Mouse (Mus musculus) cerebellum, adult 9-10 months (tissue): Measurements from ENCODE around the gene Olfr1093.

Experiments
- DNase-seq: peaks from one replicate; pipeline ENCODE4 v3.0.0; 2022

Olfr1093 gene

GRCm38 (mm10) chr2:86782179-86782578, at the start of gene Olfr1093:
Gene Olfr1093 (plus strand): TSS chr2:86782479.
- no peak for DNase-seq

GRCm38 (mm10) chr2:86733601-86734000, 48.7 kb upstream of the Olfr1093 start, which contains the start of gene Olfr1089:
Gene Olfr1089 (minus strand): TSS chr2:86733701.
- DNase-seq: no peak

GRCm38 (mm10) chr2:86758893-86759292, 23.4 kb upstream of the Olfr1093 start, which contains the start of gene Olfr1090:
Gene Olfr1090 (minus strand): TSS chr2:86758993.
- no peak for DNase-seq

GRCm38 (mm10) chr2:86761050-86761449, 21.2 kb upstream of the Olfr1093 start:
- no peak for DNase-seq

GRCm38 (mm10) chr2:86809918-86810317, 27.6 kb downstream of the Olfr1093 start, which contains the start of gene Olfr141:
Gene Olfr141 (minus strand): TSS chr2:86810018.
- DNase-seq: no peak

- DNase-seq: no peak
Measured at GRCm38 (mm10) chr2:86824363-86824762, 42.1 kb downstream of the Olfr1093 start, which contains the start of gene Olfr1094. Gene Olfr1094 (plus strand): TSS chr2:86824663.
